Mouse (Mus musculus) neutrophil, adult 5-6 weeks (primary cell): ENCODE data around the gene Harbi1. TPM values are rescaled to one million over a fixed set of nuclear protein-coding genes. Genes with fewer than 3 reads are reported as not detected.

Experiments used
- ATAC-seq: fragments of 151-379, 151-347 bp; 2 replicates; pipeline ENCODE4 v1.8.0; 2017; ENCODE audit warnings: mild to moderate bottlenecking, moderate TSS enrichment; ENCODE audit not compliant: insufficient number of reproducible peaks, poor library complexity, low FRiP score, severe bottlenecking; ENCODE audit errors: extremely low read depth
- total RNA-seq: library from RNA; stranded (forward); fragments of 200-1000 nt; gene quantifications from 2 replicates; pipeline ENCODE4 v1.2.3, GENCODE M21; 2017

Gene Harbi1
- total RNA-seq, result 11.5 and 11.8 TPM in 2 replicates

- peak; percentile 89 for ATAC-seq
These were observed at the start of gene Harbi1, which contains the start of gene Atg13 for GRCm38 (mm10) chr2:91710272-91711234. Gene Harbi1 (plus strand): TSS chr2:91710852. Gene Atg13 (minus strand): TSS chr2:91710576.

- ATAC-seq, result no peak
These were observed 49.7 kb upstream of the Harbi1 start for GRCm38 (mm10) chr2:91660981-91661380.

GRCm38 (mm10) chr2:91664780-91665179 is 45.9 kb upstream of the Harbi1 start:
- no peak for ATAC-seq

- ATAC-seq, result no peak
These were observed 44.2 kb upstream of the Harbi1 start for GRCm38 (mm10) chr2:91666386-91666910.

GRCm38 (mm10) chr2:91667747-91668146 is 42.9 kb upstream of the Harbi1 start:
- no peak for ATAC-seq

- no peak for ATAC-seq
These were observed 41.3 kb upstream of the Harbi1 start for GRCm38 (mm10) chr2:91669326-91669725.

GRCm38 (mm10) chr2:91670038-91670437 is 40.6 kb upstream of the Harbi1 start:
- no peak for ATAC-seq

GRCm38 (mm10) chr2:91673587-91673986 is 37.1 kb upstream of the Harbi1 start:
- ATAC-seq, result no peak

- no peak for ATAC-seq
These were observed 35.8 kb upstream of the Harbi1 start for GRCm38 (mm10) chr2:91674895-91675294.

GRCm38 (mm10) chr2:91676420-91676819 is 34.2 kb upstream of the Harbi1 start:
- no peak for ATAC-seq

- ATAC-seq, result no peak
These were observed 33.7 kb upstream of the Harbi1 start for GRCm38 (mm10) chr2:91676961-91677360.

GRCm38 (mm10) chr2:91682850-91683249 is 27.8 kb upstream of the Harbi1 start:
- ATAC-seq, result no peak

- ATAC-seq, result no peak
These were observed 26.7 kb upstream of the Harbi1 start for GRCm38 (mm10) chr2:91683919-91684318.

- no peak for ATAC-seq
These were observed 21.2 kb upstream of the Harbi1 start for GRCm38 (mm10) chr2:91689452-91689851.

- no peak for ATAC-seq
These were observed 15.0 kb upstream of the Harbi1 start for GRCm38 (mm10) chr2:91695436-91696224.

GRCm38 (mm10) chr2:91696225-91696590 is 14.4 kb upstream of the Harbi1 start:
- no peak for ATAC-seq

GRCm38 (mm10) chr2:91699225-91699624 is 11.4 kb upstream of the Harbi1 start:
- no peak for ATAC-seq

GRCm38 (mm10) chr2:91701366-91701765 is 9.3 kb upstream of the Harbi1 start:
- ATAC-seq, result no peak

- no peak for ATAC-seq
These were observed 4.9 kb upstream of the Harbi1 start for GRCm38 (mm10) chr2:91705736-91706135.

- ATAC-seq, result no peak
These were observed 4.2 kb upstream of the Harbi1 start for GRCm38 (mm10) chr2:91706456-91706855.
